ENCODE assay signal across 17 mouse cellular contexts in genomic region chrX:18239572-18239971, GRCm38 (mm10).
"Had no signal": no experiment of that assay in that cellular context is flagged by ENCODE, and none has a peak within 500 bp of the region (broad histone marks: within the 10 kb centered on the region; RNA-seq: fewer than 3 reads in every experiment).

No protein-coding gene starts in this region.

- ATAC-seq: intestine, postnatal 0 days; lung, postnatal 0 days; midbrain, embryonic 15.5 days had no signal

- H3K4me2 ChIP-seq: liver, embryonic 13.5 days; lung, embryonic 14.5 days; midbrain, embryonic 12.5 days; midbrain, embryonic 15.5 days; stomach, embryonic 15.5 days had no signal

- H3K9me3 ChIP-seq: liver, embryonic 13.5 days; midbrain, embryonic 12.5 days; midbrain, embryonic 15.5 days; stomach, embryonic 15.5 days had no signal

- H3K27ac ChIP-seq: kidney, postnatal 0 days; layer of hippocampus, adult 2 months; left cerebral cortex, adult 2 months; liver, embryonic 13.5 days; midbrain, embryonic 12.5 days; midbrain, embryonic 15.5 days; stomach, embryonic 15.5 days had no signal

- H3K27me3 ChIP-seq: liver, embryonic 13.5 days; midbrain, embryonic 12.5 days; midbrain, embryonic 15.5 days; stomach, embryonic 15.5 days had no signal

- H3K4me1 ChIP-seq: liver, embryonic 13.5 days; midbrain, embryonic 12.5 days; midbrain, embryonic 15.5 days; stomach, embryonic 15.5 days had no signal

- H3K4me3 ChIP-seq: layer of hippocampus, adult 2 months; left cerebral cortex, adult 2 months; liver, embryonic 13.5 days; midbrain, embryonic 12.5 days; midbrain, embryonic 15.5 days; stomach, embryonic 15.5 days had no signal

- H3K36me3 ChIP-seq: midbrain, embryonic 15.5 days; stomach, embryonic 15.5 days had no signal

- DNase-seq: kidney, adult 2 months; kidney, postnatal 25 days; layer of hippocampus, adult 9-11 months; layer of hippocampus, postnatal 36 days; liver, embryonic 13.5 days; lung, embryonic 14.5 days; right cerebral cortex, postnatal 25 days; spleen, adult 18-20 months; thymus, postnatal 25 days had no signal

- H3K9ac ChIP-seq: liver, embryonic 13.5 days; lung, embryonic 14.5 days; midbrain, embryonic 12.5 days; midbrain, embryonic 15.5 days; stomach, embryonic 15.5 days had no signal
